22 mouse cellular contexts compared by ENCODE assay signal in genomic region chr10:115333528-115333927, GRCm38 (mm10). TPM values are rescaled to one million over a fixed set of nuclear protein-coding genes. Genes with fewer than 3 reads are reported as not detected.
DNase-seq lines count a peak whose midpoint lies in the region; ATAC-seq and TF ChIP-seq lines count a peak whose summit lies in the region.
"Had no signal": no experiment of that assay in that cellular context is flagged by ENCODE, and none has a peak within 500 bp of the region (broad histone marks: within the 10 kb centered on the region; RNA-seq: fewer than 3 reads in every experiment).

No protein-coding gene starts in this region.

- H3K36me3 ChIP-seq in E14TG2a.4 (ENCODE audit: insufficient read depth, low read length) = peaks cover 5% of the 10 kb centered on the region; the same call in 1 of the 2 replicates
- H3K36me3 ChIP-seq: embryonic facial prominence, embryonic 10.5 days; heart, embryonic 12.5 days; limb, embryonic 10.5 days; liver, embryonic 15.5 days; lung, embryonic 15.5 days; midbrain, embryonic 10.5 days; stomach, embryonic 15.5 days had no signal

- ATAC-seq in CD4-positive, CD25-positive, alpha-beta regulatory T cell, adult 4 months = no peak
- ATAC-seq: forebrain, embryonic 14.5 days; midbrain, embryonic 16.5 days had no signal

- H3K4me3 ChIP-seq in E14TG2a.4 (replicated peaks; ENCODE audit: low read length) = 0 out of 2 replicates have a peak overlapping the region, but pooled peaks have one; percentile 17
- no peak overlapping the region for H3K4me3 ChIP-seq in embryonic fibroblast, embryonic 13.5 days (ENCODE audit: insufficient read depth, low read length)
- H3K4me3 ChIP-seq: embryonic facial prominence, embryonic 10.5 days; heart, embryonic 12.5 days; hindbrain, embryonic 13.5 days; limb, embryonic 10.5 days; liver, embryonic 15.5 days; lung, embryonic 15.5 days; midbrain, embryonic 10.5 days; stomach, embryonic 15.5 days had no signal

- no peaks in the 10 kb centered on the region for H3K9me3 ChIP-seq in E14TG2a.4 (ENCODE audit: low read length)
- H3K9me3 ChIP-seq: embryonic facial prominence, embryonic 10.5 days; heart, embryonic 12.5 days; hindbrain, embryonic 13.5 days; limb, embryonic 10.5 days; liver, embryonic 15.5 days; lung, embryonic 15.5 days; midbrain, embryonic 10.5 days; stomach, embryonic 15.5 days had no signal

- H3K4me1 ChIP-seq in E14TG2a.4 (replicated peaks; ENCODE audit: low read depth, low read length) = no peaks in the 10 kb centered on the region
- H3K4me1 ChIP-seq in embryonic fibroblast, embryonic 13.5 days (ENCODE audit: control insufficient read depth, insufficient read depth, low read length) = peaks cover 8% of the 10 kb centered on the region; the same call in 1 of the 2 replicates
- H3K4me1 ChIP-seq: embryonic facial prominence, embryonic 10.5 days; heart, embryonic 12.5 days; hindbrain, embryonic 13.5 days; limb, embryonic 10.5 days; liver, embryonic 15.5 days; lung, embryonic 15.5 days; midbrain, embryonic 10.5 days; stomach, embryonic 15.5 days had no signal

- peak overlapping the region; percentile 99 for H3K27ac ChIP-seq in embryonic fibroblast, embryonic 13.5 days (ENCODE audit: insufficient read depth, low read length)
- H3K27ac ChIP-seq: embryonic facial prominence, embryonic 10.5 days; hindbrain, embryonic 13.5 days; limb, embryonic 10.5 days; liver, embryonic 15.5 days; lung, embryonic 15.5 days; midbrain, embryonic 10.5 days; stomach, embryonic 15.5 days had no signal

- no peaks in the 10 kb centered on the region for H3K27me3 ChIP-seq in E14TG2a.4 (ENCODE audit: insufficient read depth, low read length)
- H3K27me3 ChIP-seq: heart, embryonic 12.5 days; hindbrain, embryonic 13.5 days; liver, embryonic 15.5 days; lung, embryonic 15.5 days; stomach, embryonic 15.5 days had no signal

- DNase-seq in heart, adult 11 months = peak; percentile 83
- no peak for DNase-seq in heart, postnatal 4 days
- DNase-seq in 3T3-L1 (ENCODE audit: low read depth, low spot score) = peak; percentile 68
- no peak for DNase-seq in cerebellum, adult 9-10 months
- DNase-seq: adrenal gland, adult 8-10 months; cerebellum, adult 9-11 months; kidney, adult 8-10 months; kidney, postnatal 10 days; liver had no signal

- no peak for TF ChIP-seq CTCF in E14TG2a.4 (conservative IDR thresholded peaks at IDR 0.05; ENCODE audit: low read length)
- TF ChIP-seq CTCF in embryonic fibroblast, embryonic 13.5 days (IDR thresholded peaks at IDR 0.05; ENCODE audit: borderline replicate concordance, insufficient read depth, low read length) = no peak

- no peak for TF ChIP-seq POLR2A in embryonic fibroblast, embryonic 13.5 days (IDR thresholded peaks at IDR 0.05; ENCODE audit: low read depth, low read length)

RNA-seq across cellular contexts. Expression of gene Rab21, which starts 18.1 kb away (rescaled TPM):
- total RNA-seq in heart, postnatal 4 days (2021) = 10 to 100 TPM; 57.3 to 58.2 TPM
- polyA plus RNA-seq in embryonic fibroblast, embryonic 13.5 days (2011; ENCODE audit: insufficient read length, low read depth, missing spikeins) = 63.3 and 64.7 TPM in 2 replicates
- polyA plus RNA-seq in CD4-positive, CD25-positive, alpha-beta regulatory T cell, adult 4 months (2017; shearing (Covaris generic)) = 10 to 100 TPM; 17.9 to 25.3 TPM

RNA-seq across cellular contexts. Expression of gene Tmem19, which starts 28.8 kb away (rescaled TPM):
- 10 to 100 TPM; 17.5 to 17.6 TPM for total RNA-seq in heart, postnatal 4 days (2021)
- 40.7 and 51.5 TPM in 2 replicates for polyA plus RNA-seq in embryonic fibroblast, embryonic 13.5 days (2011; ENCODE audit: insufficient read length, low read depth, missing spikeins)
- 10 to 100 TPM; 50.9 to 54.8 TPM for polyA plus RNA-seq in CD4-positive, CD25-positive, alpha-beta regulatory T cell, adult 4 months (2017; shearing (Covaris generic))

RNA-seq across cellular contexts. Expression of gene Thap2, which starts 50.7 kb away (rescaled TPM):
- 1 to 10 TPM; 4.5 to 6.7 TPM for total RNA-seq in heart, postnatal 4 days (2021)
- polyA plus RNA-seq in embryonic fibroblast, embryonic 13.5 days (2011; ENCODE audit: insufficient read length, low read depth, missing spikeins) = 14.0 and 14.4 TPM in 2 replicates
- 10 to 100 TPM; 12.2 to 16.8 TPM for polyA plus RNA-seq in CD4-positive, CD25-positive, alpha-beta regulatory T cell, adult 4 months (2017; shearing (Covaris generic))

RNA-seq across cellular contexts. Expression of gene Zfc3h1, which starts 51.2 kb away (rescaled TPM):
- total RNA-seq in heart, postnatal 4 days (2021) = 10 to 100 TPM; 23.1 to 23.5 TPM
- 97.1 and 120 TPM in 2 replicates for polyA plus RNA-seq in embryonic fibroblast, embryonic 13.5 days (2011; ENCODE audit: insufficient read length, low read depth, missing spikeins)
- 10 to 100 TPM; 33.8 to 39.0 TPM for polyA plus RNA-seq in CD4-positive, CD25-positive, alpha-beta regulatory T cell, adult 4 months (2017; shearing (Covaris generic))

Comparison
In these comparisons a context has a peak if more than half of its experiments do, and no peak if none do; other contexts are left out.
1. DNase-seq: peak in heart, adult 11 months (single experiment) and 3T3-L1 (single experiment); none in heart, postnatal 4 days (single experiment) and cerebellum, adult 9-10 months (single experiment).